Mouse (Mus musculus): ENCODE results near the gene Cdk6. TPM values are rescaled to one million over a fixed set of nuclear protein-coding genes. Genes with fewer than 3 reads are reported as not detected.

Cdk6 gene
- total RNA-seq, 1 experiment from 2014 or later, result 9.9 TPM

DNA sequence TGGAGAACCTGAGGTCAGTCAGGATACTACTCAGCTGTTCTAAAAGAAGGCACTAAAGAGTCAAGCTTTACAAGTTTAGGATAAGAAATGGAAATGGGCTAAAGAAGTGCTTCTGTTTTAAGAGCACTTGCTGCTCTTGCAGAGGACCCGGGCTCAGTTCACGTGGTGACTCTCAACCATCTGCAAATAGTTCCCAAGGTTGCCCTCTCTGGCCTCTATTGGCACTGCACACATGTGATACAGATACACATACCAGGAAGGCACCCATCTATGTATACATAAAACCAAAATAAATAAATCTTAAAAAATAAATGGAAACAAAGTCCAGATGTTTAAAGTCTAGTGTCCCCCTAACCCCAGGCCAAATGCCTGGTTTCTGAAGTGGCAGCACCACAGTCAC, 233.5 kb downstream of the Cdk6 start:
- no peak for ATAC-seq (replicated peaks; ENCODE audit: insufficient number of reproducible peaks, low FRiP score, low TSS enrichment, poor library complexity, severe bottlenecking)

DNA sequence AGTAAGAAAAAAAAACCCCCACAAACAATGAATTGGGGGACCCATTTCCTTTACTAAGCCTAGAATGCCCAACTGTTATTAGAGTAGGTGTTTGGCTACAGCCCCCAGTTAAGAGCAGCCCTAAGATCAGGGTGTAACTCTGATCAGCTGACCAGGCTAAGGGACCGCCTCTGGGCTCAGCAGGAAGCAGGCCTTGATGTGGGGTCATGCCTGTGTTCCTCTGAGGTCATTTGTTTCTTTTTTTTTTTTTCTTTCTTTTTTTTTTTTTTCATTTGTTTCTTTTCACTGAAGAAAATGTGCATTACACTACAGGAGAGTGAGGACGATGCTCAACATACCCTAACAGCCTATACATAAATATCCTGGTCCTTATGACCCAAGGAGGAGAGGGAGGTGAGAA, 236.7 kb downstream of the Cdk6 start:
- ATAC-seq (replicated peaks; ENCODE audit: insufficient number of reproducible peaks, low FRiP score, low TSS enrichment, poor library complexity, severe bottlenecking), result no peak

DNA sequence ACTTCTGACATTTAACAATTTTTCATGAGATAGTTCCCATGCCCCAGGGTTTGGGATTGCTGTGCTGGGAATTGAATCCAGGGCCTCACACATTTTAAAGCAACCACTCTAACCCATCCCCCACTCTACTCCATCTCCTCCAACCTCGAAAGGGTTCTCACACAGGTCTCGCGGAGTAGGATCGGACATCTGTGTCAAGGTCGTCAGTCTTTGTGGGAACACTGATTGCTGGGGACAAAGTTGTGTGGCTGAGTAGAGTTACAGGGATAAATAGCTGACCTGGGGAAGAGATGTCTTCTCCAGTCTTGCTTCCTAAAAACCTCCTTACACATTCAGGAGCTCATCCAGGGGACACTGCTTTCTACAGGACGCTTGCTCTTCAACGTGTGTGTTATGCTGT, 237.8 kb downstream of the Cdk6 start:
- no peak for ATAC-seq (replicated peaks; ENCODE audit: insufficient number of reproducible peaks, low FRiP score, low TSS enrichment, poor library complexity, severe bottlenecking)

Other genes with a start within 250 kb of the Cdk6 start
- 76.0 to 90.1 TPM (median 79.9 TPM) in 3 replicates for gene Fam133b, start 202.3 kb downstream of the Cdk6 start, total RNA-seq (2017)
- gene 1700109H08Rik, start 230.1 kb downstream of the Cdk6 start, total RNA-seq (2017), result 12.4 to 25.7 TPM (median 14.7 TPM) in 3 replicates